Mouse (Mus musculus): ENCODE measurements around the gene Unc13b. TPM values are rescaled to one million over a fixed set of nuclear protein-coding genes. Genes with fewer than 3 reads are reported as not detected.

Unc13b gene
- polyA plus RNA-seq (2017; shearing (Covaris generic)), result 1 to 10 TPM in 1 of 2 experiments, under 1 TPM in 1; 0.63 to 1.5 TPM

DNA sequence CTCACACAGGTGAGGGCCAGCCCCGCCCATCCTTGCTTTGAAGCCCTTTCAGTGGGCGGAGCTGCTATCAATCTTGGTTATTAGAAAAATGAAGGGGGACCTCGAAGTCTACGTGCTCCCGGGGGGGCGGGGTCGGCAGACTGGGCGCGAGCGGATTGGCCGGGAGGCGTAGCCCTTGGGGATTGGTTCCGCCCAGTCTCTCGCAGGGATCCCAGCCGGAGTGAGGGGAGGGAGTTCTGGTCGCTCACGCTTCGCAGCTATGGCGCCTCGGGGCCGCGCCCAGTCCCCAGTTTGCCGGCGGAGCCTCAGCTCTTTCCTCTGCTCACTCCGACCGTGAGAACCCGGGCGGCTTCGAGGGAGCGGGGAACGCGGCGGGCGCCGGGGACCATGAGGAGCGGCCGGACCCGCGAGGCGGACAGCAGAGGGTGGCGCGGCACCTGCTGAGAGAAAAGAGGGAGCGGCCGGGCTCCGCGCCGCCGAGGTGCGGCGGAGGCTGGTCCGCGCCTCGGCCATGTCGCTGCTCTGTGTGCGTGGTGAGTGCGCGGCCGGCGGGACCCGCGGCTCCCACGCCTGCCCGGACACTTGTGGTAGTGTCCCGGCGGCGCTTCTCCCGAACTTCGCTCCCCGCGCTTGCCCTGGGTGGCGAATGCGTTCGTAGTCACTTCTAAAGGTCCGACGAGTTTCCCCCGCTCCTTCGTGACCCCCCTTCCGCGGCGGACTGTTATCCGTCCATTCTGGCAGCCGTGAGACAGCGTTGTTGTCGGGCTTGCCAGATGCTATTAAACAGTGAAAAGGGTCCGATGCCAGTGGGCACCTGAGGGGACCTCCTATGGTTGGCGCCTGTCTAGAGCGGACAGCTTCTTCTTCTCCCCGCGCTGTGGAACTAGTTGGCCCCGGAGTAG is at the start of gene Unc13b:
Unc13b (plus strand) TSS at position 201 of the 902 bp plus-strand sequence.

DNA sequence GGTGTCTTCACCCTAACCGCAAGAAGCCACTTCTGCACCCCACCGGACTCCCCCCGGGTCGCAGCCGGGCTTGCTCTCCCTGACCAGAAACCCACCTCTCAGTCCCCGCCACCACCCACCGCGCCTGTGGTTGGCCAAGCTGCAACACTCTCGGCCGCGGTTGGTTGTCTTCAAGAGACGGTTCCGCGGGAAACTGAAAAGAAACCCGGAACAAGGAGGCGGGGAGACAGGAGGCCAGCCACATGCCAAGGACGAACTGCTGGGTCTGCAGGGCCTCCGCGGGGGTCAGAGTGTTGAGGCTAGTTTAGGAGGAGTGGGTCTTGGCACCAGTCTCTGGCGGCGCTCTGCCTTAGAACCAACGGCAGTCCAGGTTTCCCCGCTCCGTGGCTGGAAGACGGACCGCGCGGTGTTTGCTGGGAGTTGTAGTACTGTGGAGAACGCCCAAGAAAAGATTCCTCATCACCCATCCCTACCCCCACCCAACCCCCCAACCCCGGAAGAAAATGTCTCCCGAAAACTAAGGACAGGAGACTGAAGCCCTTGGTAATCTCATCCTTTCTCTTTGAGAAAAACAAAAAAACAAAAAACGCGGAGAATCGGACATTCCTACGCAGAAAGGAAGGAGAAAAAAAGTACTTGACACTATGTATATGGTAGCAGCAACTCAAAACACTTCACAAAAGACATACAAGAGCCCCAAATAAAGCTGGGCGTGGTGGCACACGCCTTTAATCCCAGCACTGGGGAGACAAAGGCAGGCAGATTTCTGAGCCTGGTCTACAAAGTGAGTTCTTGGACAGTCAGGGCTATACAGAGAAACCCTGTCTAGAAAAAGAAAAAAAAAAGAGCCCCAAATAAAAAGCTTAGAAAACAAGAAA is 48.4 kb upstream of the Unc13b start, which contains the start of gene Fancg:
Fancg (minus strand) TSS at position 346 of the 878 bp plus-strand sequence.

GRCm38 (mm10) chr4:43025084-43025960 is 33.4 kb upstream of the Unc13b start, which contains the start of gene Pigo:
Gene Pigo (minus strand): TSS chr4:43025819.

GRCm38 (mm10) chr4:43031237-43031995 is 27.3 kb upstream of the Unc13b start, which contains the start of gene Stoml2:
Gene Stoml2 (minus strand): TSS chr4:43031710.

DNA sequence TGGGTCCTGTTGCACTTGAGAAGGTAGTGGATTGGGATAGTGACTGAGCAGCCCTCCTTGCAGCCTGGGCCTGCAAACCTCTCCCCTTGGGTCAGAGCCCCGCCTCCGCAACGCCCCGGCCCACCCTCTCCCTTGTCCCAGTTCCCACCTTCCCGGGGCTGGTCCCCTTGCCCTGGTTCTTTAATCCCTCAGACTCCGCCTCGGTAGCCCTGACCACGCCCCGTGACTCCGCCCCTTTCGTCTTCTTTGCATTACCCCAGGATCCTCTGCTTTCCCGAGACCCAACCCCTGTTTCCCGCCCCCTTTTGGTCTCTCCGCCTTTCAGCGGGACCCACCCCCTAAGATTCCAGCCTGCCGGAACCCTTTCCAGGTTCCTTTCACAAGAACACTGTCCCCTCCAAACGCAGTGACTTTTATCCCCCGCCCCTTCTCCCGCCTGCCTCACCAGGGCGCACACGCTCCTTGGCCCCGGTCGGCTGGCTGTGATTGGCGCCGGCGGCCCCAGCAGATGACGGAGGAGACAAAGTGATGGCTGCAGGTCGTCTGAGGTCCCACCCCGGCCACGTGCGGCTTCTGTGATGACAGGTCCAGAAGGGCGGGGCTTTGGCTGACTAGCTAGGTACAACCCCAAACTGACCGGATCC is 13.0 kb upstream of the Unc13b start, which contains the start of gene Fam214b:
Fam214b (minus strand) TSS at position 562 of the 644 bp plus-strand sequence.

DNA sequence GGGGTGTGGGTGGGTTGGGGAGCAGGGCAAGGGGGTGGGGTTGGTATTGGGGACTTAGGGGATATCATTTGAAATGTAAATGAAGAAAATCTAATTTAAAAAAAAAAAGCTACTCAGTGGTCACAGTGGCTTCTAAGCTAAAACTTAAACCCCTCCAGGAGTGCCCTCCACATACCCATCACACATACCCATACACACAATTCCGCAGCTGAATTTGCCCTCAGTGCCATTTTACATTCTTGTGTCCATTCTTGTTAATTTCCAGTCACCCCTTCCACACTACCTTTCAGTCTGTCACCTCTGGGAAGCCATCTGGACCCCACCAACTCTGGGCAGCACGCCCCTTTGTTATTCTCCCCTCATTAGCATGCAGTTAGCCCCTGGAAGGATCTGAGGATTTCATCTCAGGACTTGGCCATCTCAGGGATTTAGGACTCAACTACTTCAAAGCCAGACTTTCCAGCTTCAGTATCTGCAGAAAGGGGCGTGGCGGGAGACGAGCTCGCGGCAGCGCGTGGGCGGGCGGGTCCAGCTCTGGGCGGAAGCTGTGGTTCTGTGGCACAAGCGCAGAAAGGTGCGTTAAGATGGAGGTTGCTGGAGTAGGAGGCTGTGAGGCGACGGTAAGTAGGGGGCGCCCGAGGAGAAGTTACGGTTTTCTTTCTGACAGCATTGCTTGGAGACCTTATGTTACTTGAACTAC is 208.0 kb downstream of the Unc13b start, which contains the start of gene Atp8b5:
Atp8b5 (plus strand) TSS at position 537 of the 700 bp plus-strand sequence.

Other genes with a start within 250 kb of the Unc13b start
- not detected for gene Fam205a1, start 205.1 kb upstream of the Unc13b start, polyA plus RNA-seq (2017; shearing (Covaris generic))
- under 1 TPM in 1 of 2 experiments, not detected in 1; 0.10 TPM for gene Gm12394, start 202.2 kb upstream of the Unc13b start, polyA plus RNA-seq (2017; shearing (Covaris generic))
- gene Fam205c, start 184.7 kb upstream of the Unc13b start, polyA plus RNA-seq (2017; shearing (Covaris generic)), result not detected
- under 1 TPM; 0.44 to 0.52 TPM for gene Phf24, start 142.3 kb upstream of the Unc13b start, polyA plus RNA-seq (2017; shearing (Covaris generic))
- 10 to 100 TPM; 12.5 to 18.8 TPM for gene Dnajb5, start 109.1 kb upstream of the Unc13b start, polyA plus RNA-seq (2017; shearing (Covaris generic))
- gene 1700022I11Rik, start 89.3 kb upstream of the Unc13b start, polyA plus RNA-seq (2017; shearing (Covaris generic)), result under 1 TPM; 0.25 to 0.54 TPM
- 100 to 1,000 TPM; 305 to 348 TPM for gene Vcp, start 58.4 kb upstream of the Unc13b start, polyA plus RNA-seq (2017; shearing (Covaris generic))
- 10 to 100 TPM; 18.9 to 21.9 TPM for gene Fancg, start 48.4 kb upstream of the Unc13b start, polyA plus RNA-seq (2017; shearing (Covaris generic))
- 10 to 100 TPM; 41.6 to 52.5 TPM for gene Pigo, start 33.1 kb upstream of the Unc13b start, polyA plus RNA-seq (2017; shearing (Covaris generic))
- gene Stoml2, start 27.2 kb upstream of the Unc13b start, polyA plus RNA-seq (2017; shearing (Covaris generic)), result 100 to 1,000 TPM; 150 to 162 TPM
- 10 to 100 TPM in 1 of 2 experiments, 1 to 10 TPM in 1; 9.0 to 14.9 TPM for gene Fam214b, start 12.7 kb upstream of the Unc13b start, polyA plus RNA-seq (2017; shearing (Covaris generic))
- gene Atp8b5, start 208.2 kb downstream of the Unc13b start, polyA plus RNA-seq (2017; shearing (Covaris generic)), result under 1 TPM; 0.16 to 0.72 TPM

Data from inflammation-experienced regulatory T-cells (primary cell).